Mouse (Mus musculus): ENCODE data around the gene Cog6.
A peak's percentile ranks its signal among the peaks of the same experiment; 100 is the strongest.

Gene Cog6

DNA sequence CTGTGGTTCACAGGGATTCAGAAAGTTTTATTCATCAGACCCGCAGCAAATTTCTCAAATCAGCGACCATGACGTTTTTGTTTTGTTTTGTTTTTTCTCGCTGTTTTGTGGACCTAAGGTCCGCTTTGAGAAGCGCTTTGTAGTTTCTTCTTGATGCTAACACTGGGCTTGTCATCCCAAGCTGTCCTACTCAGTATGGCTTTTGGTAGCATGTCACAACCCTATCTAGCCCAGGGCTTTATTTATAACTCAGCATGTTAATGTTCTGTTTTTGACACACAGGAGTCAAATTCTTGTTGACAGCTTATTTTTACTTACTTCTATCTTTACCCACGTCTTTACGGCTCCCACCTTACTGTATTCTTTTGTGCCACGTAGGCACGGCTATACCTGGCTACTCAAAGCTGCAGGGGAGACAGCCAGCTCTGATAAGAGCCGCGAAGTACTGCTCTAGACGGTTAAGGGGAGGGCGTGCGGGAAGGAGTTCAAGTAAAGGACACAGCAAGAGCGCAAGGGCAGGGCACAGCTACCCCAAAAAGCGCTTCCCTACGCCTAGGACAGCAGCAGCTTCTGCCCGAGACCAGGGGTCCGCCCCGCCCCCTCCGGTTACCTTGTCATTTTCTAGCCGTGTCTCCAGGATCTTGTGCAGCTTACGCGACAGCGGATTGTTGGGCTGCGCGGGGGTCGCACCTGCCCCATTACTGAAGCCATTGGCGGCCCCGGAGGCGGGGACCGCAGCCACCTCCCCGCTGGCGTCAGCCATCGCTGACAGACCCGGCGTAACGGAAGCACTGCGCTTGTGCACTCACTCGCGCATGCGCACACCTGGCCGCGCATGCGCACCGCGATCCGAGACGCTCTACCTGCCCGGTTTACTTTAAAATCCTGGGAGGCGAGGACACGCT lies at the start of gene Cog6:
Gene Cog6 (minus strand): TSS at position 802 of the 905 bp plus-strand sequence.
- DNase-seq (ENCODE audit: low spot score in 2 of 2): peak; percentile 80 to 85

GRCm38 (mm10) chr3:53066095-53066372 lies 49.0 kb upstream of the Cog6 start:
- no peak for DNase-seq (ENCODE audit: low spot score in 2 of 2)

DNA sequence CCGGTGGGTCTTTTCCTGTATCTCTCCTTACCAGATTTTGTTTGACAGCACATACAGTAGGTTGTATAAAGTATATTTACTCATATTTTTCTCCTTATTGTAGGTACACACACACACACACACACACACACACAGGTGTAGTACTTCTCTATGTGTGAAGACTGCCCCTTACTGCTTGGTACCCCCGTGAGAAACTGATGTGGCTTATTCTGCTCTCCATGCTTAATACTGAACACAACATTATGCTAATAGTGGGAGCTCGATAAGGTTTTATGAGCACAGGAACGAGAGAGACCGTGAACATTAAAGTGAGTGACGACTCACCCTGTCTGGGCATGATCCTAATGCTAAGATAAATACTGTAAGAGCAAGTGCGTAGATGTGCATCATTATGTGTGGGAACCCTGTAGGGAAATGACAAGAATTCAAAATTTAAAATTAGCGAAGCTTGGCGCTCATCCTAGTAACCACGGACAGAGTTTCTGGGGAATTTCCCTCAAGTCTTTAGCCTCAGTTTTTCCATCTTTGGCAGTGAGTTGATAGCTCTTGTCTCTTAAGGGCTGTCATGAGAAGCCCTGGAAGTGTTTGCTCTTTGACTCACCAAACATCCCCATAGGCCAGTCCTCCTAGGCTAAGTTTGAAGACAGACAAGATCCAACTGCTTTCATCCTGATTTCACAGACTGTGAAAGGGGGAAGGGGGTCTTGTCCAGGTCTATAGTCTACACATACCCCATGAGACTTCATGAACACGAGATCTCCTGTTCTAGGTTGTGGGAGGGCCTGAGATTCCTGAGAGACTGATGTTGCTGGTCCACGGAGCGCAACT lies 48.4 kb upstream of the Cog6 start:
- no peak for DNase-seq (ENCODE audit: low spot score in 2 of 2)

- no peak for DNase-seq (ENCODE audit: low spot score in 2 of 2)
Measured at GRCm38 (mm10) chr3:53063423-53064147, 46.5 kb upstream of the Cog6 start.

GRCm38 (mm10) chr3:53059959-53060358 lies 42.9 kb upstream of the Cog6 start:
- no peak for DNase-seq (ENCODE audit: low spot score in 2 of 2)

DNA sequence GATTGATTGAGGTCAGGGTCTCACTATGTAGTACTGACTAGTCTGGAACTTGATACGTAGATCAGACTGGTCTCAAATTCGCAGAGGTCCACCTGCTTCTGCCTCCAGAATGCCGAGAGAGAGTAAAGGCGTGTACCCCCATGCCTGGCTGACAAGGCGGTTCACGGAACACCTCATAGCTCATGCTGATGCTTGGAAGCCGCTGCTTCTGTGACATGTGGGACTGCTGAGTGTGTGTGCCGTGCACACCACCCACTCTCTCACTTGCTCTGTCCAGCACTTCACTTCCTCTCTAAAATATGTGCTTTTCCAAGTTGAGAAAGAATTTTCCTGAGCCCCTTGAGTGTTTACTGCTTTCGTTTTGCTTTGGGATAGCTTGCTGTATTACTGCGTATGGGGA lies 39.4 kb upstream of the Cog6 start:
- DNase-seq (ENCODE audit: low spot score in 2 of 2): no peak

GRCm38 (mm10) chr3:53052385-53052784 lies 35.3 kb upstream of the Cog6 start:
- DNase-seq (ENCODE audit: low spot score in 2 of 2): no peak

GRCm38 (mm10) chr3:53046371-53046770 lies 29.3 kb upstream of the Cog6 start:
- no peak for DNase-seq (ENCODE audit: low spot score in 2 of 2)

GRCm38 (mm10) chr3:53045697-53046096 lies 28.7 kb upstream of the Cog6 start:
- no peak for DNase-seq (ENCODE audit: low spot score in 2 of 2)

DNA sequence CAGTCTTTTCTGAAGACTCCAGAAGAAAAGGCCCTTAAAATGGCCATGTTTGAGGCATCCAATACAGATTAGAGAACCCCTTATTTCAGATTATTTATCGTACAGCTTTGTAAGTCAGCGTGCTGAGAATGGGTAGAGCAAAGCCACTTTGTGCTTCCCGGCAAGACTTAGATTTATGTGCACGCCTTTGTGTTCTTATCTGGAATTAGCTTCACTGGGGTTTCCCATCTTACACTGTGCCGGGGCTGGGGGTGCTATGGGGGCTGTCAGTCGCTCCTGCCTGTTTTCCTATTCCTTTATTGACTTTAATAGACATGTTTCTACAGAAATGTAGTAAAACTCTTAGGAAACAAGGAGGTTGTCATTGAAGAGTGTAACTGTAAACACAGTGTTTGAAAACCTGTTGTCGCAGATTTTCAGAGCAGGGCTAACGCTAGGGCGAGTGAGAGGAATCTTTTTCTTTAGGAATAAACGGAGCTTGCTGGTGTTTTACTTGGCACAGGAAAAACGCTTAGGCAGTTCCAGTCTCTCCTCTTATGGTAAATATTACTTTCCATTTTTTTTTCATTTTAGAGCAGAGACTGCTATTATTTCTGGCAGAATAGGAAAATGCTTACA lies 27.8 kb upstream of the Cog6 start:
- no peak for DNase-seq (ENCODE audit: low spot score in 2 of 2)

GRCm38 (mm10) chr3:53044238-53044637 lies 27.2 kb upstream of the Cog6 start:
- no peak for DNase-seq (ENCODE audit: low spot score in 2 of 2)

DNA sequence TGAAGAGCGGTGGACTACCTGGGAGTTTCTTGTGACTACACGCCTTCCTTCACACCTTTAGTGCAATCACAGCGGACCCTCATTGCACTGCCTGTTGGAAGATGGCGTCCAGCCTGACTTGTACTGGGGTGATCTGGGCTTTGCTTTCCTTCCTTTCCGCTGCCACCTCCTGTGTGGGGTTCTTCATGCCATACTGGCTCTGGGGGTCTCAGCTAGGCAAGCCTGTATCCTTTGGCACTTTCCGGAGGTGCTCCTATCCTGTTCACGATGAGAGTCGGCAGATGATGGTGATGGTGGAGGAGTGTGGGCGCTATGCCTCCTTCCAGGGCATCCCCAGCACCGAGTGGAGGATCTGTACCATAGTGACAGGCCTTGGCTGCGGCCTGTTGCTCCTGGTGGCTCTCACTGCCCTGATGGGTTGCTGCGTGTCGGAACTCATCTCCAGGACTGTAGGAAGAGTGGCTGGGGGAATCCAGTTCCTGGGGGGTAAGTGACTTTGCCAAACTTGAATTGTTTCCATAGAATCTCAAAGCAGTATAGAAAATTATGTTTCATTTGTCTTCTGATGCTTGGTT lies 26.3 kb upstream of the Cog6 start:
- DNase-seq (ENCODE audit: low spot score in 2 of 2): no peak

- no peak for DNase-seq (ENCODE audit: low spot score in 2 of 2)
Measured at GRCm38 (mm10) chr3:53042240-53042567, 25.2 kb upstream of the Cog6 start.

DNA sequence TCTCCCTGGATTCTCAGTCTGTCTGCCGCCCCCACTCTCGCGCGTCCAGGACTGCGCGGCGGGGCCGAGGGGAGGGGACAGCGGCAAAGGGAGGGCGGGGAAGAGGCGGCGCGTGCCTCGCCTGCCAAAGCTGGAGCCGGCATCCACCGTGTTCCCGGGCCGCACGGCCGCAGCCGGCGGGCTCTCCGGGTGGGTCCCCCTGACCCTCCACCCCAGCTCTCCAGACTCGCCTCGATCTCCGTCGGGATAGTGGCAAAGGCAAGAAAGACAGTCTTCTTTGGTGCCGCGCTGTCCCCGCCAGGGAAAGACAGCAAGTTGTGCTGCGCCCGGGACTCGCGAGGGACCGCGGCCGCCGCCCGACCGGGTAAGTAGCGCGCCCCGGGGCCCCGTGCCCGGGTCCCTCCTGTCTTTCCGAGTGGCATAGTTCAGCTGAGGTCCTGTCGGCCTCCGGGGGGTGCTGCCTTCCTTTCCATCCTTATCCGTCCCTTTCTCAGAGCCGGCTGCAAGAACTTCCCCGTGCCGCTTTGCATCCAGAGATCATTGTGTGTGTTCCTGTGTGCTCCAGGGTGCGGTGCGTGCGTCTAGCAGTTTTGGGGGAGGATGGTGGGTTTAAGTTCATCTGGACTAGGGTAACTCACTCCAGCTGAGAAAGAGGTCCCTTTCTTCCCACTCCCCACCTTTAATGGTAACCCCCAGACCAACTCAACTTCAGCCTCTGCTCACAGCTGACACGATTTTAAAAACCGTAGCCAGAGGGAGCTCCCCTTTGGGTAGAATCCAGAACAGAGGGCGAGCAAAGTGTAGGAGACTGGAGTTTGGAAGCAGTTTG lies 24.6 kb upstream of the Cog6 start, which contains the start of gene Lhfp:
Gene Lhfp (plus strand): TSS at position 118 of the 829 bp plus-strand sequence.
- DNase-seq (ENCODE audit: low spot score in 2 of 2): peak in 1 of 2 experiments; percentile 25

DNA sequence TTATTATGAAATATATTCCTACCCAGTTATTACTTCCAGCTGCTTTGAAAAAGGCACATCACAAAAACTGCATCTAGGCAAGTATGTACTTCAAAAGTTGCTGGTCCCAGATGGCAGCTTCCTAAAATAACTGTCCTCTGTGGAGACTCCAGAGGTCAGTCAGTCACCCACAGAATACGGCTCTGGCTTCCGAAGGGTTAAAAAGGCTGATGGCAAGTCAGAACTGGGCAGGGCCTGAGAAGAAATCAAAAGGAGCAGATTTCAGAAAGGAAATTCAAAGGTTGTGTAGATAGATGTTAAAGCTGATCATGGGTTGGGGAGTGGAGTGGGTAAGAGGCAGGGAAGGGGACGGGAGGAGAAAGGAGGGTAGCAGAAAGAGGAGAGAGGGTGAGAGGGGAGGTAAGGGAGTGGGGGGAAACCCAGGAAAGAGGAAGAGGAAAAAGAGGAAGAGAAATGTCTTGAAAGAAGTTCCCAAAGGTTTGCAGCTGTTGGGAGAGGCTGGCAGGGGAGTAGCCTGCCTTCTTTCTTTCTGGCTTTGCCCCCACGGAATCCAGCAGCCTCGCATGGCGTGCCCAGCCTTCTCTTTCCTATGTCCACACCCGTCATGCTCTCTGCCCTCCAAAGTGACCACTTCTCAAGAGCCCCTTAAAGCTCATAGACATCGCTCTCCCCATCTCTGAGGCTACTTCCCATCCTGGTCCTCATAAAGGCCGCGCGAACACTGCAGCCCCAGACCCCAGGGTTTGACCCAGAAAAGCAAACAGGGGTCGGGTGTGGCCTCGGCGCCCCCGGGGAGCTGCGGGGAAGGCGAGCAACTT lies 23.8 kb upstream of the Cog6 start:
- DNase-seq (ENCODE audit: low spot score in 2 of 2): no peak

- DNase-seq (ENCODE audit: low spot score in 2 of 2): no peak
Measured at GRCm38 (mm10) chr3:53039746-53040145, 22.7 kb upstream of the Cog6 start.

GRCm38 (mm10) chr3:53038913-53039312 lies 21.9 kb upstream of the Cog6 start:
- DNase-seq (ENCODE audit: low spot score in 2 of 2): no peak

DNA sequence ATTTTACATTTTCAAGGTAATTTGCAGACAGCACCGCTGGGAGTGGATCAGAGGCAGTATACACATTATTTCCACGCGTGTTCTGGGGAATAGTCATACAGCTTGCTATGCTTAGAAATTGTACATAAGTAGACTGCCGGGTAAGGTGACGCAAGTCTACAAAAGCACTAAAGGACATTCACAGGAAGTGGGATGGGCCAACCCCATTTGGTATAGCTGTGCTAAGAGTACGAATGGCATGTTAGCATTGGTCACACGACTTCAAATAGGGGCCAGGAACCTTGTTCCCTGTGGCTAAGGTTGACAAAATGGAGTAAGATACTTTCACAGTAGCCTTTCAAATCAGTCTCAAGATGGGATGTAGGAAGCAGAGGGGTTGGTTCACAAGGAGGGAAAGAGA lies 19.9 kb upstream of the Cog6 start:
- no peak for DNase-seq (ENCODE audit: low spot score in 2 of 2)

GRCm38 (mm10) chr3:53036076-53036475 lies 19.0 kb upstream of the Cog6 start:
- DNase-seq (ENCODE audit: low spot score in 2 of 2): no peak

DNA sequence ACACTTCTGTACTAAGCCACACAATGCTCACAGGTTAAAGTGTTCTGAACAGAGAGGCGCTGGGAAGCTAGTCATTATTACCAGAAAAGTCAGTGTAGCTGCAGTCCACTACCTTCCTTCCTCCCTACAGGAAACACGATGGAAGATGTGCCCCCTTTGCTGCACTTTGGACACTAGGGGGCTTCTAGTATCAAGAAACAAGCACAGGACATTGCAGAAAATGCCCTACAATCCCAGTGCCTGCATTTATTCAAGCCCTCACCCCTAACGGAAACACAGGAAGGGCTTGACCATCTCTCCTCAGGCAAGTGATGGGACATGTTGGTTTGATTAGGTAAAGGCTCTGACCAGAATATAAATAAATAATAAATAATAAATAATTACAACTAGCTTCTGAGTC lies 16.4 kb upstream of the Cog6 start:
- DNase-seq (ENCODE audit: low spot score in 2 of 2): peak; percentile 19 to 36
